ENCODE assay signal across 8 mouse cellular contexts in genomic region chr16:77827322-77828117, GRCm38 (mm10).
DNase-seq lines count a peak whose midpoint lies in the region; ATAC-seq and TF ChIP-seq lines count a peak whose summit lies in the region.

No protein-coding gene starts in this region.

- ATAC-seq in liver, embryonic 11.5 days (replicated peaks; ENCODE audit: low FRiP score) = no peak
- ATAC-seq in heart, embryonic 14.5 days (ENCODE audit: insufficient number of reproducible peaks, insufficient read depth, low FRiP score, low read depth) = peak; percentile 54; the same call in 1 of the 2 replicates
- no peak for ATAC-seq in erythroblast, adult 5-6 weeks (replicated peaks; ENCODE audit: low FRiP score, poor library complexity, severe bottlenecking)

- no peak overlapping the region for H3K4me2 ChIP-seq in liver, embryonic 11.5 days
- no peak overlapping the region for H3K4me2 ChIP-seq in heart, embryonic 14.5 days (ENCODE audit: low read length)

- 77% methylated on average over 4 of the region's 4 CpGs for WGBS in liver, adult 2 months
- 55% methylated on average over 4 of the region's 4 CpGs for WGBS in liver, embryonic 11.5 days
- WGBS in heart, embryonic 14.5 days = 38% methylated on average over 4 of the region's 4 CpGs

- no peaks in the 10 kb centered on the region for H3K27me3 ChIP-seq in liver, adult 2 months (ENCODE audit: control insufficient read depth, insufficient read depth, low read length)
- H3K27me3 ChIP-seq in liver, embryonic 11.5 days (replicated peaks; ENCODE audit: control insufficient read depth, insufficient read depth, low read length) = no peaks in the 10 kb centered on the region
- H3K27me3 ChIP-seq in heart, embryonic 14.5 days (ENCODE audit: control insufficient read depth, insufficient read depth, low read length) = no peaks in the 10 kb centered on the region

- no peaks in the 10 kb centered on the region for H3K36me3 ChIP-seq in liver, adult 2 months (ENCODE audit: control insufficient read depth, insufficient read depth, low read length)
- no peaks in the 10 kb centered on the region for H3K36me3 ChIP-seq in liver, embryonic 11.5 days (ENCODE audit: control insufficient read depth, insufficient read depth, low read length)
- H3K36me3 ChIP-seq in heart, embryonic 14.5 days (ENCODE audit: control insufficient read depth, insufficient read depth, low read length) = no peaks in the 10 kb centered on the region

- H3K9ac ChIP-seq in liver, adult 2 months (ENCODE audit: low read depth, low read length) = no peak overlapping the region
- no peak overlapping the region for H3K9ac ChIP-seq in liver, embryonic 11.5 days (ENCODE audit: low read depth, low read length)
- no peak overlapping the region for H3K9ac ChIP-seq in heart, embryonic 14.5 days (ENCODE audit: low read length)

- no peak overlapping the region for H3K4me3 ChIP-seq in liver, adult 2 months (ENCODE audit: insufficient read depth, low read depth, low read length)
- no peak overlapping the region for H3K4me3 ChIP-seq in liver, embryonic 11.5 days (ENCODE audit: low read depth, low read length)
- no peak overlapping the region for H3K4me3 ChIP-seq in heart, embryonic 14.5 days (ENCODE audit: control insufficient read depth in 1 of 2, insufficient read depth in 1 of 2, low read depth in 1 of 2, low read length in 2 of 2)

- TF ChIP-seq POLR2A in liver, adult 2 months (IDR thresholded peaks at IDR 0.05; ENCODE audit: extremely low read depth, insufficient read depth, low read length) = no peak

- peak; percentile 54 to 56 for DNase-seq in cerebellum, postnatal 14 days
- DNase-seq in cerebellum, adult 9-10 months = no peak
- peak; percentile 9 for DNase-seq in liver, adult 2 months (ENCODE audit: extremely low read depth, low read depth, low spot score)
- no peak for DNase-seq in liver, embryonic 11.5 days (ENCODE audit: low spot score)
- DNase-seq in lung, postnatal 14 days = peak; percentile 41
- no peak for DNase-seq in frontal cortex, postnatal 14 days (ENCODE audit: low spot score in 2 of 2)

- no peaks in the 10 kb centered on the region for H3K4me1 ChIP-seq in liver, adult 2 months (ENCODE audit: control insufficient read depth, insufficient read depth, low read length)
- H3K4me1 ChIP-seq in liver, embryonic 11.5 days (replicated peaks; ENCODE audit: control insufficient read depth, insufficient read depth, low read length) = no peaks in the 10 kb centered on the region
- no peaks in the 10 kb centered on the region; a peak in 1 of 4 replicates for H3K4me1 ChIP-seq in heart, embryonic 14.5 days (ENCODE audit: control insufficient read depth in 2 of 2, insufficient read depth in 2 of 2, low read length in 2 of 2)

- no peaks in the 10 kb centered on the region for H3K79me2 ChIP-seq in liver, adult 2 months (ENCODE audit: control insufficient read depth, insufficient read depth, low read length)

- no peak overlapping the region for H3K27ac ChIP-seq in liver, adult 2 months (replicated peaks; ENCODE audit: insufficient read depth, low read depth, low read length)
- H3K27ac ChIP-seq in liver, embryonic 11.5 days (ENCODE audit: low read depth, low read length) = no peak overlapping the region
- no peak overlapping the region for H3K27ac ChIP-seq in heart, embryonic 14.5 days (replicated peaks in 1 of 2; ENCODE audit: control insufficient read depth in 1 of 2, insufficient read depth in 1 of 2, low read depth in 2 of 2, low read length in 2 of 2)

- no peaks in the 10 kb centered on the region for H3K9me3 ChIP-seq in liver, embryonic 11.5 days (ENCODE audit: control insufficient read depth, low read length)
- no peaks in the 10 kb centered on the region for H3K9me3 ChIP-seq in heart, embryonic 14.5 days (ENCODE audit: control insufficient read depth, low read length)

- TF ChIP-seq CTCF in liver, adult 2 months (IDR thresholded peaks at IDR 0.05; ENCODE audit: low read depth, low read length) = no peak

Comparison
In these comparisons a context has a peak if more than half of its experiments do, and no peak if none do; other contexts are left out.
1. DNase-seq: peak in cerebellum, postnatal 14 days (2 of 2), liver, adult 2 months (single experiment) and lung, postnatal 14 days (single experiment); none in cerebellum, adult 9-10 months (single experiment), liver, embryonic 11.5 days (single experiment) and frontal cortex, postnatal 14 days (0 of 2).